Mouse (Mus musculus) cerebellum, adult 2 months (tissue): ENCODE measurements around the gene Fbxl19. TPM values are rescaled to one million over a fixed set of nuclear protein-coding genes. Genes with fewer than 3 reads are reported as not detected.

Experiments used
- DNase-seq, 2 experiments: peaks; one replicate each; pipeline ENCODE4 v3.0.0; 2021
- H3K27ac ChIP-seq: fragments of 200-500 bp; 2 replicates; pipeline ENCODE4 v1.5.1; 2012; ENCODE audit warnings: low read length, control low read depth, inconsistent platforms; ENCODE audit not compliant: insufficient read depth
- H3K27me3 ChIP-seq: fragments of 200-500 bp; 2 replicates; pipeline ENCODE4 v1.6.1; 2012; ENCODE audit warnings: inconsistent platforms, mild to moderate bottlenecking, low read length, moderate library complexity; ENCODE audit not compliant: control insufficient read depth, insufficient read depth
- H3K4me1 ChIP-seq: fragments of 200-500 bp; 2 replicates; pipeline ENCODE4 v1.6.1; 2011; ENCODE audit warnings: low read length; ENCODE audit not compliant: control insufficient read depth, insufficient read depth
- H3K4me3 ChIP-seq: fragments of 200-500 bp; replicated peaks from 2 replicates; pipeline ENCODE3; 2011; ENCODE audit warnings: mild to moderate bottlenecking, low read depth, low read length, control low read depth; ENCODE audit not compliant: insufficient read depth
- CTCF ChIP-seq: fragments of 200-500 bp; IDR thresholded peaks from 2 replicates; pipeline ENCODE4 v1.5.1; 2011; ENCODE audit warnings: low read depth, mild to moderate bottlenecking, control low read depth, low read length, moderate library complexity, borderline replicate concordance; ENCODE audit not compliant: insufficient read depth
- POLR2A ChIP-seq: fragments of 200-500 bp; IDR thresholded peaks from 2 replicates; pipeline ENCODE4 v1.6.1; 2011; ENCODE audit warnings: low read length, control low read depth, borderline replicate concordance; ENCODE audit not compliant: insufficient read depth
- WGBS: fragments of 180-500 bp; shearing (Covaris S2); methylation state at CpG from one replicate; pipeline ENCODE4 v1.1.7; 2018; 5-methylcytosine and 5-hydroxymethylcytosine counted together
- polyA plus RNA-seq: library from polyadenylated mRNA; depleted of rRNA; stranded (reverse); fragments of >200 nt; gene quantifications from 2 replicates; pipeline ENCODE4 v1.2.3, GENCODE M21; 2012

Gene Fbxl19
- polyA plus RNA-seq, 1 experiment: 37.8 TPM

GRCm38 (mm10) chr7:127745251-127745651 is 908 bp downstream of the Fbxl19 start:
- under 1% methylated on average over 19 of the region's 19 CpGs for WGBS
- TF ChIP-seq POLR2A: peak; percentile 45; the same call in 1 of the 2 replicates
- TF ChIP-seq CTCF: 0 out of 2 replicates have a peak, but pooled peaks have one; percentile 15
- DNase-seq: peak; percentile 92 to 97
- peak overlapping the region; percentile 55; the same call in 1 of the 2 replicates for H3K27ac ChIP-seq
- peaks cover 4% of the 10 kb centered on the region; the same call in 1 of the 2 replicates for H3K4me1 ChIP-seq
- H3K4me3 ChIP-seq: peak overlapping the region; percentile 88
- H3K27me3 ChIP-seq: no peaks in the 10 kb centered on the region

DNA sequence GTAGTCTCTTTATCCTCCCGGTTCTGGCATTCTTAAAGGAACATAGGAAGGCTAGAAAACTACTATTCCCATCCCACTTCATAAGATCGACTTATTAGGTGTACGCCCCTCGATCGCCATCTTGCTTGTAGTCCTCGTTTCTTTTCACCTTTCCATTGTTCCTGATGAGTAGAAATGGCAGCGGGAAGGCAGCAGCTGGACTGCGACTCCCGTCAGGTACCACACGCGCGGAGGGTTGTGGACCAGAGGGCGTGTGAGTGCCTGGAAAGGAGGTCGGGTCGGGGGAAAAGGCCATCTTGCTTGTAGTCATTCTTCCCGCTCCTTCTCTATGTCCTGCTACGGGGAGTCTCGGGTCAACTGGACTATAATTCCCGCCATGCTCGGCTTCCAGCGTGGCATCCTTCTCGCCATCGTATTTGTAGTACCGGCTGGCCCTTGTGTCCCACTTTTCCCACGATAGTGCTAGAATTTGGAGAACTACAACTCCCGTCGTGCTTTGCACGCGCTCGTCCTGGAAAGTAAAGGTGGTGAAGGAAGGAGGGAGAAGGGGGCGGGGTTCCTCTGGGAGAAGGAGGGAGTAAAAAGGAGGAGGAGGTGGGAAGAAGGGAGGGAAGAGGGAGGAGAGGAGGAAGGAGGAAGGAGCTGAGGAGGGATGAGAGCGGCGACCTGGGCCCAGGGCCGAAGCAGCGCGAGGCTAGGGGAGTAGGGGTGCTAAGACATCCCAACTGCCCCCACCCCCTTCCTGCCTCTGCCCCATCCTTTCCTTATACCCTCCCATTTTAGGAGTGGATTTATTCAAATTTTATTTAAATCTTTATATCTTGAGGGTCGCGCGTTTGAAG is 1.5 kb downstream of the Fbxl19 start:
- WGBS: under 1% methylated on average over 38 of the region's 39 CpGs

DNA sequence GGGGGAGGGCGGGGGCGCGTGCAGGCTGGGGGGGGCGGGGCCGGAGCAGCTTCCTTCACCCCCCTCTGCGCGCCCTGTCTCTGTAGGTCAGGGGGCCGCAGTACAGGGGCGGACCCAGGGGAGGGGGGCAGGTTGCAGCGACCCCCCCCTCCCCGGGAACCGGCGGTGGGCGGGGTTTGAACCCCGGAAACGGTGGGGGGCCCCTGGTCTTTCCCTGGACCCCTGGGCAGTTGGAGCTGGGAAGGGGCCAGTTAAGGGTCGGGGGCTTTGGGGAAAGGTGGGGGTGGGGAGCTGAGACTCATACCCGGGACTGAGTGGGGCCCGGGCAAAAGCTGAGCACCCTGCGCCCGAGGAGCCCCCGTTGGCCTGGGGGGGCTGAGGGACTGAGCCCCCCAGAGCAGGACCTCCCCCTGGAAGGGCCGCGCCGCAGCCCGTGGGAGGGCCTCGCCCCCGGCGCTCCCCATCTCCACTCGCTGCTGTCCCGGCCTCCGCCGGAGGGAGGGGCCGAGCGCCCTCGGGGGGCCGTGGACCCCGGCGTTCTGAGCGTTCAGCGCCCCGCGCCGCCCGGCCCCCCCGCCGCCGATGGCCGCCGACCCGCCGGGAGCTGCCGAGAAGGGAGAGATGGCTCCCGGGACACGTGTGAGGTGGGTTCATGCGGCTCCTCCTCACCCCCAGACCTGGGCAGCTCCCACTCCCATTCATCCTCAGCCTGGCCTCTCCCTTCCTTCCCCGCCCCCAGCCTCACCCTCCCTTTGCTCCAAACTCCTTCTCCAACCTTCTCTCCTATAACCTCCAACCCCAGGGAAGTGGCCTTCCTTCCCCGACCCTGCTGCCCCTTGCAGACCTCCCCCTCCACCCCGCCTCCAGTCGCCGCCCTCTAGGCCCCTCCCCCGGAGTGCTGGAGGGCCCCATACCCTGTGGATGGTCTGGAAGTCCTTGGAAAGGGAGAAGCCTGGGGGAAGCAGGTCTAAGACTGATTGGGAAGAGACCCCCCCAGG is 2.5 kb downstream of the Fbxl19 start:
- Histone ChIP-seq H3K27me3 (no peaks in the 10 kb centered on the region), H3K4me1 (peaks cover 4% of the 10 kb centered on the region; the same call in 1 of the 2 replicates), H3K4me3 (peak overlapping the region; percentile 75), H3K27ac (no peak overlapping the region)
- 1% methylated on average over 61 of the region's 62 CpGs for WGBS
- TF ChIP-seq CTCF (no peak), POLR2A (no peak)
- DNase-seq: peak; percentile 49 to 58

More for the DNA sequence above, 1.5 kb downstream of the Fbxl19 start:
- H3K27me3 ChIP-seq: no peaks in the 10 kb centered on the region
- DNase-seq: peak; percentile 96 to 100
- peak overlapping the region; percentile 6; the same call in 1 of the 2 replicates for H3K27ac ChIP-seq
- peaks cover 4% of the 10 kb centered on the region; the same call in 1 of the 2 replicates for H3K4me1 ChIP-seq
- H3K4me3 ChIP-seq: peak overlapping the region; percentile 88
- TF ChIP-seq CTCF (no peak), POLR2A (peak; percentile 63; the same call in 1 of the 2 replicates)

DNA sequence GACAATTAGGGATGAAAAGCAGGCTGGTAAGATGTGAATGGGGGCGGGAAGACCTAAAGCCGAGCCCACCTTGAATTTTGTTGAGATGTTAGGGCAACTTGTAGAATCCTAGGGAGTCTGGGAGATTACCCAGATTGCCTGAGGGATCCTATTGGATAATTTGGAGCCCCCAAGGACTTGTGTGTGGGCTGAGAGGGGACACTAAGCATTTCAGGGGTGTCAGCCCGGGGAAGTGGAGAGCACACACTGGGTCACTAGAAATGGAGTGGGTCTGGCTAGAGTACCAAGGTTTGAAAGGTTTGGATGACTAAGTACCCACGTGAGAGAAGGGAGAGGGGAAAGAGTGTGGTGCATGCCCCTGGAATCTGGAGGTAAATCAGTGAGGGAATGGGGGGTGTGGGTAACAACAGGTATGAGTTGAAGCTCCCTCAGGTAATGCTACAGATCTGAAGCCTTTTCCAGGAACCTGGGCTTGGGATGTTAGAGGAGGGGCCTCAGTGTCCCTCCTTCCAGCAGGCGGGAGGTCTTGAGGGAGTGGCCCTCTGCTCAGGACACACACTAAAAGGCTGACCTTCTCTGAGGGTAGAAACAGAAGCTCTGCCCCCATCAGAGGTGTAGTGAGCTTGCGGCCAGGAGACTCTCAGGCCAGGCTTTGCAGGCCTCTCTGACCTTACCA is 3.4 kb downstream of the Fbxl19 start:
- Histone ChIP-seq H3K4me1 (peaks cover 4% of the 10 kb centered on the region; the same call in 1 of the 2 replicates), H3K4me3 (no peak overlapping the region), H3K27me3 (no peaks in the 10 kb centered on the region), H3K27ac (no peak overlapping the region)
- WGBS: 41% methylated on average over 6 of the region's 6 CpGs
- DNase-seq: no peak
- TF ChIP-seq CTCF (no peak), POLR2A (no peak)

DNA sequence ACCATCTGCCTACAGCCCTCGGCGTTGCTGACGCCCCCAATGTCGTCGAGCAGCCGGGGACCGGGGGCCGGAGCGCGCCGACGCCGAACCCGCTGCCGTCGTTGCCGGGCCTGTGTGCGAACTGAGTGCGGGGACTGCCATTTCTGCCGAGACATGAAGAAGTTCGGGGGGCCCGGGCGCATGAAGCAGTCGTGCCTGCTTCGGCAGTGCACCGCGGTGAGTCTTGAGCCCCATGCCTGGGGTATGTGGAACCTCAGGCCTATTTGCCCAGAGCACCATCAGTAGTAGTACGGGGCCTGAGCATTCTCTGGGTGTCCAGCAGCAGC is 3.9 kb downstream of the Fbxl19 start:
- Histone ChIP-seq H3K4me1 (peaks cover 4% of the 10 kb centered on the region; the same call in 1 of the 2 replicates), H3K4me3 (no peak overlapping the region), H3K27me3 (no peaks in the 10 kb centered on the region), H3K27ac (no peak overlapping the region)
- WGBS: 86% methylated on average over 28 of the region's 28 CpGs
- TF ChIP-seq POLR2A (no peak), CTCF (no peak)
- peak in 1 of 2 experiments; percentile 25 for DNase-seq

GRCm38 (mm10) chr7:127750131-127751127 is 6.1 kb downstream of the Fbxl19 start:
- DNase-seq: peak; percentile 55 to 78
- Histone ChIP-seq H3K27me3 (no peaks in the 10 kb centered on the region), H3K4me1 (peaks cover 4% of the 10 kb centered on the region; the same call in 1 of the 2 replicates), H3K4me3 (peak overlapping the region; percentile 53), H3K27ac (peak overlapping the region; percentile 9; the same call in 1 of the 2 replicates)
- TF ChIP-seq CTCF (no peak), POLR2A (no peak)
- WGBS: 49% methylated on average over 19 of the region's 19 CpGs
